Mouse (Mus musculus) small intestine, adult 2 months (tissue): Measurements from ENCODE around the gene Dpp6. TPM values are rescaled to one million over a fixed set of nuclear protein-coding genes. Genes with fewer than 3 reads are reported as not detected.

ENCODE experiments used
- H3K27ac ChIP-seq: fragments of 200-500 bp; 2 replicates; pipeline ENCODE4 v1.5.1; 2012; ENCODE audit warnings: low read depth, low read length, control low read depth, inconsistent platforms; ENCODE audit not compliant: insufficient read depth
- H3K27me3 ChIP-seq: fragments of 200-500 bp; 2 replicates; pipeline ENCODE4 v1.6.1; 2012; ENCODE audit warnings: mild to moderate bottlenecking, moderate library complexity, low read length, inconsistent platforms; ENCODE audit not compliant: control insufficient read depth, insufficient read depth
- H3K36me3 ChIP-seq: fragments of 200-500 bp; 2 replicates; pipeline ENCODE4 v1.6.1; 2012; ENCODE audit warnings: mild to moderate bottlenecking, low read length, control low read depth, inconsistent platforms; ENCODE audit not compliant: control insufficient read depth, insufficient read depth
- H3K4me1 ChIP-seq: fragments of 200-500 bp; 2 replicates; pipeline ENCODE4 v1.6.1; 2012; ENCODE audit warnings: low read length, inconsistent platforms, mixed read lengths; ENCODE audit not compliant: control insufficient read depth, insufficient read depth, insufficient read length
- H3K4me3 ChIP-seq: fragments of 200-500 bp; 2 replicates; pipeline ENCODE4 v1.5.1; 2012; ENCODE audit warnings: low read depth, mild to moderate bottlenecking, control low read depth, inconsistent platforms, low read length, moderate library complexity
- CTCF ChIP-seq: fragments of 200-500 bp; IDR thresholded peaks from 2 replicates; pipeline ENCODE4 v1.5.1; 2012; ENCODE audit warnings: low read depth, mild to moderate bottlenecking, control low read depth, inconsistent platforms, low read length, moderate library complexity, mixed read lengths; ENCODE audit not compliant: insufficient replicate concordance, insufficient read length; ENCODE audit errors: extremely low read depth
- POLR2A ChIP-seq: fragments of 200-500 bp; IDR thresholded peaks from 2 replicates; pipeline ENCODE4 v1.6.1; 2012; ENCODE audit warnings: low read depth, mild to moderate bottlenecking, control low read depth, inconsistent platforms, low read length, moderate library complexity
- WGBS: fragments of 180-500 bp; shearing (Covaris S2); methylation state at CpG from one replicate; pipeline ENCODE4 v1.1.7; 2018; 5-methylcytosine and 5-hydroxymethylcytosine counted together
- polyA plus RNA-seq: library from polyadenylated mRNA; depleted of rRNA; stranded (reverse); fragments of >200 nt; gene quantifications from 2 replicates; pipeline ENCODE4 v1.2.3, GENCODE M21; 2012

Gene Dpp6
- polyA plus RNA-seq, 1 experiment: 0.41 TPM

DNA sequence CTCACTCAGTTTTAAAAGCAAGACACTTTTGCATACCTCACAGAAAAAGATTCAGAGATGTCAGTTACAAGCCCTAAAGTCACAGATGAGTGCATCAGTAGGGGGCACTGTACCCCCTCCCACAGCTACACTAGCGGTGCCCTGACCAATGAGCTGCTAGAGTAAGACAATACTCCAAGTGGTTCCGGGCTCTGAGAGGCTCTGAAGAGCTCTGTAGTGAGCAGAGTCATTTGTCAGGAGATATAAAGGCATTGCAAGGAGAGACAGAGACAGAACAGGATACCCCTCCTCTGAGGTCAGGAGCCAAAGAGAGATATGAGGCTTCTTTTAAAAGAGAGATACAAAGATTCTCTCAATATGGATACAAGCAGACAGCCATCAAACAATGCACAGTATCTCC lies 305.5 kb downstream of the Dpp6 start:
- Histone ChIP-seq H3K4me1 (no peaks in the 10 kb centered on the region), H3K27ac (no peak overlapping the region), H3K4me3 (no peak overlapping the region), H3K36me3 (no peaks in the 10 kb centered on the region), H3K27me3 (no peaks in the 10 kb centered on the region)
- TF ChIP-seq CTCF (no peak), POLR2A (no peak)
- WGBS: 39% methylated on average over 2 of the region's 2 CpGs

DNA sequence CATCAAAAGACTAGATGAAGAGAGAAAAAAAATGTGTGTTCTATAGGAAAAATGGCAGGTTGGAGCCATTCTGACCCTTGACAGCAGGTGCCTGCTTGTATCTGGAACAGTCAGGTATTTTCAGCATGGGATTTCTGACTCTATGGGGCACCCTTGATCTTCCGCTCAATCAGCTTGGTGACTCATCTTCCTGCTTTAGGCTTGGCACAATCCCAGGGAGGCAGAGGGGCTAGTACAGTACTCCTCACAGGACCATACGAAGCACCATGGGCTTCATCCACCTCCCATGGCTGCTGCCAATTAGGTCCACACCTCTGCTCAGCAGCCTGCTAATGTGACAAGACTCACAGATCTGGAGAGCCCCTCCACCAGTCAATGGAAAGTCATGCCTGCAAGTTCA lies 305.9 kb downstream of the Dpp6 start:
- no peak overlapping the region for H3K4me3 ChIP-seq
- no peak overlapping the region for H3K27ac ChIP-seq
- no peaks in the 10 kb centered on the region for H3K4me1 ChIP-seq
- TF ChIP-seq CTCF (no peak), POLR2A (no peak)
- WGBS: 79% methylated on average over 2 of the region's 2 CpGs
- no peaks in the 10 kb centered on the region for H3K27me3 ChIP-seq
- H3K36me3 ChIP-seq: no peaks in the 10 kb centered on the region

DNA sequence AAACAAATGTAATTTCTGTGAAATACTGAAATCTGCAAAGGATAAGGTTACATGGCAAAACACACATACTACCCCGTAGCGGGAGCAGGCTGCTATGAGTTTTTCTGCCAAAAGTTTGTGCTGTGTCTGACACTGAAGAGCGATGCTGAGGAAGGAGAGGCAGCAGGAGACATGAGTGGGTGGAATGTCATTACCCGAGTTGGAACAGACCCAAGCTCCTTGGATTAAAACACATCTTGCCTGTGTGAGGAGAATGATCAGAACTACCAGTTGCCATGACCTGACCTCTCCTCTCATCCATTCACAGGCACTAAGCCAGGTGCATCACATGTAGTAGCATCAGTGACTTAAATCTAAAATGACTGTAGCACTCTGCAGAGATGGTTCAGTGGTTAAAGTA lies 309.0 kb downstream of the Dpp6 start:
- no peaks in the 10 kb centered on the region for H3K27me3 ChIP-seq
- no peak for TF ChIP-seq CTCF
- TF ChIP-seq POLR2A: no peak
- H3K27ac ChIP-seq: no peak overlapping the region
- no peaks in the 10 kb centered on the region for H3K4me1 ChIP-seq
- no peak overlapping the region for H3K4me3 ChIP-seq
- WGBS: 80% methylated on average over 4 of the region's 4 CpGs
- no peaks in the 10 kb centered on the region for H3K36me3 ChIP-seq

DNA sequence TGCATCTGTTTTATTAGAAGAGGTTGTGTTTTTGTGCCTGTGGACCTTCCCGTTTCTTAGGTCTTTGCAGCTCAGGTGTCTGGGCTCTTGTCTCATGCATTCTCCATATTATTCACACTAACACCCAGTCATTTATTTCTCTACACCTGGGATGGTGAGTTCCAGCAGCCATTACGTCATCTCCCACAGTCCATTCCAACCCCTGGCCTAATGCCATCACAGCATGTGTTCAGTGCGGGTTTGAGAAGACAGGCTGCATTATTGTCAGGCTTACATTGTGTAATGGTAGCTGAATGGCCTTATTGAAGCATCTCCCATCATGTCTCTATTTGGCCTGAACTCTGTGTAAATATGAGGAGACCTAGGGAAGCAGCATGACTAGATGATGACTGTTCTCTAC lies 316.2 kb downstream of the Dpp6 start:
- Histone ChIP-seq H3K27ac (no peak overlapping the region), H3K4me3 (no peak overlapping the region), H3K4me1 (no peaks in the 10 kb centered on the region), H3K27me3 (no peaks in the 10 kb centered on the region), H3K36me3 (no peaks in the 10 kb centered on the region)
- 79% methylated on average over 3 of the region's 3 CpGs for WGBS
- no peak for TF ChIP-seq POLR2A
- TF ChIP-seq CTCF: no peak

DNA sequence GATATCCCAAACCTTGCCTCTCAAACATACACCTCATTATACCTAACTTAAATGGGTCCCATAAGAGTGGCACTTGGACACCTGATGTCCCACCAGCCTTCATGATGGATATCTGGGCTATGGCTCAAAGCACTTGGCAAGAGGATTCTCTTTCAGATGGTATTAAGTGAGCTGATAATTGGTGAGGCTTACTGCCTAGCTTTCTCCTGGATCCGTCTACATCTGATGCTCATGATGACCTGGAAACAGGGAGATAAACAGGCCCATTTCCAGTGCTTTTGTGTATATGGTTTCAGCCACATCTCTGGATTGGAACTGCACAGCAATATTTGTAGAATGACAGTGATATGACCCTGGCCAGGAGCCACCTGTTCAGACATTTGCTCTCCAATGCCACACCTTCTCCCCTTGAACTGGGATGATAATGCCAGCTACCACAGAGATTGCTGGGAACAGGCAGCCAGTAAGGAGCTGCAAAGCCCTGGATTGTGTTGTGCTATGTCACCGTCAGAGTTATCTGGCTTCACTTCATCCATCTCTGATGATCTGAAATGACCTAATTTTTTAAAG lies 317.5 kb downstream of the Dpp6 start:
- TF ChIP-seq CTCF (no peak), POLR2A (no peak)
- no peak overlapping the region for H3K4me3 ChIP-seq
- 58% methylated on average over 2 of the region's 2 CpGs for WGBS
- H3K4me1 ChIP-seq: no peaks in the 10 kb centered on the region
- no peaks in the 10 kb centered on the region for H3K27me3 ChIP-seq
- H3K27ac ChIP-seq: no peak overlapping the region
- no peaks in the 10 kb centered on the region for H3K36me3 ChIP-seq

DNA sequence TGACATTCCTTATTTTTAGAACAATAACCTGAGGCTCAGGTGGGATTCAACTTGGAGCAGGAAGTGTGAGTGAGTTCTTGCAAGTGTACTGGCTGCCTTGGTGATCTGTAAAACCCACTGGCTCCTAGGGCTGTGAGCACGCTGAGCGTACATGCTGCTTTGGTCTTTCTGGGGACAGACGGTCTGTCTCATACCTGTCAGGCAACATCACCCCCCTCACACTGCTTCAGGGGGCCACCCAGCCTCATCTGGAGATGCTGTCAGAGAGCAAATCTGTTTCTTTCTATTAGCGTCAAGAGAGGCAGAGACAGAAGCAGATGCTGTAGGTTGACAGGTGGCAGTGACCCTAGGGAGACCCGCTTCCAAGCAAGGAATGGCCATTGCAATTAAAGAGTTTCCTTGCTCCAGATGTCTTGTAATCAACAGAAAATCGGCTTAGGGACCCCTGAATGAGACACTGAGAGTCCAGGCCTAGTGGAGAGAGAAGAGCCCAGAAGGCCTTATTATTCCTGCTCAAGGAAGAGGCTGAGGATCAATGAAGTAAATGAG lies 330.5 kb downstream of the Dpp6 start:
- 75% methylated on average over 6 of the region's 6 CpGs for WGBS
- TF ChIP-seq POLR2A (no peak), CTCF (no peak)
- Histone ChIP-seq H3K36me3 (no peaks in the 10 kb centered on the region), H3K4me3 (no peak overlapping the region), H3K4me1 (no peaks in the 10 kb centered on the region), H3K27me3 (no peaks in the 10 kb centered on the region), H3K27ac (no peak overlapping the region)

DNA sequence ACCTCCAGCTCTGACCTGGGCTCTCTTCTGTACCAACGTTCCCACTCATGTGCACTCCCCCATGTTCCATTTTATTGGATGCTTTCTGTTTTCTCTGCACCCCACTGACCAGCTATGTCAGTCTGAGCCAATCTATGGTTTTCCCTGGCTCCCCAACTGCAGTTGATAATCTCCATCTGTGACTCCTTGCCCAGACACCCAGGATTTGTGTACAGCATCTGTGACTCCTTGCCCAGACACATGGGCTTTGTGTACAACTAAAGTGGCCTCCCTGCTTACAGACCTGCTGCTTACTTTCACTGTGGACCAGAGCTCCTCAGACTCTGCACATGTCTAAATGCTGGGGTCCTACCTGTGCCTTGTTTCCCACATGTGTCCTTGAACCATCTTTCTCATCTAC lies 334.0 kb downstream of the Dpp6 start:
- Histone ChIP-seq H3K4me3 (no peak overlapping the region), H3K36me3 (no peaks in the 10 kb centered on the region), H3K27ac (no peak overlapping the region), H3K27me3 (no peaks in the 10 kb centered on the region), H3K4me1 (no peaks in the 10 kb centered on the region)
- TF ChIP-seq CTCF: no peak
- TF ChIP-seq POLR2A: no peak
- WGBS: 67% methylated on average over 1 of the region's 1 CpGs
